Mouse (Mus musculus): ENCODE results near the gene Ppp3ca. TPM values are rescaled to one million over a fixed set of nuclear protein-coding genes. Genes with fewer than 3 reads are reported as not detected.

Gene Ppp3ca
- polyA plus RNA-seq, 1 experiment from 2014 or later, result 145 TPM

DNA sequence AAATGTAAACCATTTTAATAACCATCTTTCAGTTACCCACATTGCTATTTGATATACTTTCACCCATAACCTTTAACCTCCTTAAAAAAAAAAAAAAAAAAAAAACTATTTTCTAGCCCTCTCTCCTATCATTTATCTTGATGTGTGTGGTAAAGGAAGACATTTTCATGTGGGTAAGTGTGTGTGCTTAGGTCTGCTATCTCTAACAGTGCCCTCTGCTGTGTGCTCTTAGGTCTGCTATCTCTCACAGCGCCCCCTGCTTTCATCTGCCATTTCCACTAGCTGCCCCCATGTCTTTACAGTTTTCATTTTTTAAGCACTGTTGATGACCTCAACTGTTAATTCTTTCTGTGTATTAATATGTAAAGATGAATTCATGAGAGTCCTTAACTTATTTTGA is 235.7 kb downstream of the Ppp3ca start:
- ATAC-seq (ENCODE audit: low FRiP score, low TSS enrichment) (no peak), DNase-seq (no peak)
- H3K9me3 ChIP-seq (ENCODE audit: control insufficient read depth, low read length), result no peaks in the 10 kb centered on the region
- WGBS, result 67% methylated on average over 1 of the region's 1 CpGs
- H3K27me3 ChIP-seq (ENCODE audit: control insufficient read depth, insufficient read depth, low read length), result no peaks in the 10 kb centered on the region
- no peak overlapping the region for H3K9ac ChIP-seq (replicated peaks; ENCODE audit: low read length)
- H3K27ac ChIP-seq (replicated peaks; ENCODE audit: low read depth, low read length), result no peak overlapping the region
- H3K4me2 ChIP-seq (ENCODE audit: low read length), result no peak overlapping the region
- H3K4me1 ChIP-seq (ENCODE audit: control insufficient read depth, insufficient read depth, low read length), result peaks cover 4% of the 10 kb centered on the region; the same call in 1 of the 2 replicates
- H3K36me3 ChIP-seq (ENCODE audit: control insufficient read depth, insufficient read depth, low read length), result peaks cover 12% of the 10 kb centered on the region
- no peak overlapping the region for H3K4me3 ChIP-seq (replicated peaks; ENCODE audit: low read depth, low read length)

DNA sequence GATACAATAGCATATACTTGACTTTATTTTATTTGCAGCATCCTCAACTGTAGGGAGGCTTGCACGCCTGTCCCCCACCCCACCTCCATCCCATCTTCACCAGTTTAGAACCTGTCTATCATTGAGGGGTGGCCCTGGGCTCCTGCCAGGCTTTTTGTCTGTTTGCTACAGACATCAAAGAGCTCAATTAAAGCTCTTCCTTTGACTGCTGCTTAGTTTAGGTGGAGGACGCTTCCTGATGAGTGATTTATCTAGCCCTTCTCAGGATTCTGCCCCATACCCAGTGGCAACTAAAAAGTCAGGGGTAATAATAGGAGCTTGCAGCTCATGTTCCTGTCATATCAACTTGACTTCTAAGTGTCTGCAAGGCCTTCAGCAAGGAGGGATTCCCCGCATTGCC is 239.6 kb downstream of the Ppp3ca start:
- H3K4me2 ChIP-seq (ENCODE audit: low read length), result no peak overlapping the region
- no peak overlapping the region for H3K27ac ChIP-seq (replicated peaks; ENCODE audit: low read depth, low read length)
- peaks cover 4% of the 10 kb centered on the region; the same call in 1 of the 2 replicates for H3K4me1 ChIP-seq (ENCODE audit: control insufficient read depth, insufficient read depth, low read length)
- no peaks in the 10 kb centered on the region for H3K9me3 ChIP-seq (ENCODE audit: control insufficient read depth, low read length)
- WGBS, result 23% methylated on average over 3 of the region's 3 CpGs
- H3K27me3 ChIP-seq (ENCODE audit: control insufficient read depth, insufficient read depth, low read length), result no peaks in the 10 kb centered on the region
- ATAC-seq (ENCODE audit: low FRiP score, low TSS enrichment) (peak; percentile 66; the same call in 1 of the 2 replicates), DNase-seq (peak; percentile 37)
- H3K4me3 ChIP-seq (replicated peaks; ENCODE audit: low read depth, low read length), result no peak overlapping the region
- H3K9ac ChIP-seq (replicated peaks; ENCODE audit: low read length), result no peak overlapping the region
- H3K36me3 ChIP-seq (ENCODE audit: control insufficient read depth, insufficient read depth, low read length), result no peaks in the 10 kb centered on the region; the same call in 1 of the 2 replicates

DNA sequence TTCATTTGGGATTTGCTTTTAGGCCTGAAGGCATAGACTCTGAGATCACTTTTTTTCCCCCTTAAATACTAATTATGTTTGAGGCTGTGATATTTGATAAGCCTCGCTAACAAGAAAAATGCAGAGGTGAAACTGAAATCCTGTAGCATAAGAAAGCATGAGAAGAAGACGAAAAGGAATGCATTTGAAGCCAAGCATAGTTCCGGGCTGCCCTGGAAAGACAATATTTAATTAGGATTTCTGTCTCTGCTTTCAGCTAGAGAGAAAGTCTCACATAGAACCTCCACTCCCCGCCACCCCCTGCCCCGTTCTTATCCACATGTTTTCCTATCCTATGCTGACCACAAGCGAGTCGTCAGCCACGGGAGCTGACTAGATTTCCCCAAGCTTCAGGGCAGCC is 241.4 kb downstream of the Ppp3ca start:
- ATAC-seq (ENCODE audit: low FRiP score, low TSS enrichment) (no peak), DNase-seq (no peak)
- H3K27ac ChIP-seq (replicated peaks; ENCODE audit: low read depth, low read length), result 0 out of 2 replicates have a peak overlapping the region, but pooled peaks have one; percentile 9
- WGBS, result 71% methylated on average over 8 of the region's 8 CpGs
- no peaks in the 10 kb centered on the region; the same call in 1 of the 2 replicates for H3K36me3 ChIP-seq (ENCODE audit: control insufficient read depth, insufficient read depth, low read length)
- no peak overlapping the region for H3K9ac ChIP-seq (replicated peaks; ENCODE audit: low read length)
- H3K4me2 ChIP-seq (ENCODE audit: low read length), result no peak overlapping the region
- no peaks in the 10 kb centered on the region for H3K27me3 ChIP-seq (ENCODE audit: control insufficient read depth, insufficient read depth, low read length)
- H3K4me3 ChIP-seq (replicated peaks; ENCODE audit: low read depth, low read length), result no peak overlapping the region
- H3K4me1 ChIP-seq (ENCODE audit: control insufficient read depth, insufficient read depth, low read length), result peaks cover 4% of the 10 kb centered on the region; the same call in 1 of the 2 replicates
- no peaks in the 10 kb centered on the region for H3K9me3 ChIP-seq (ENCODE audit: control insufficient read depth, low read length)

DNA sequence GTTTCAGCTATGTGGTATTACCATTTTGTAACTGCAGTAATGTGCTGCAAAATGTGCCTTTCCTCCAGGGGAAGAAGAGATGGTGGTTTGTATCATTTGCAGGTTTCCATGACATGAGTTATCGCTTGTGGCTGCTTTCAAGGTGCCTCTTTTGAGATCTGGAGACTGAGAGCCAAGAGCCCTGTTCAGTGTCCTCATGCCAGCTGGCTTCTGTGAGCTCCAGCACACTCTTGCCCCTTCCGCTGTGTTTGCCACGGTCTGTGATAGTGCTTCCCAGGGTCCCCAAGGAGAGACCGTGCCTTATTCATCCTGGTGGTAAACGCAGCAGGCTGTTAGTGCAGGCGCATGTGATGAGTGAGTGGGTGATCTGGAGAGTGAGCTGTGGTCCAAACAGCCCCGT is 247.2 kb downstream of the Ppp3ca start:
- H3K9ac ChIP-seq (replicated peaks; ENCODE audit: low read length), result no peak overlapping the region
- no peaks in the 10 kb centered on the region for H3K27me3 ChIP-seq (ENCODE audit: control insufficient read depth, insufficient read depth, low read length)
- H3K4me1 ChIP-seq (ENCODE audit: control insufficient read depth, insufficient read depth, low read length), result no peaks in the 10 kb centered on the region
- ATAC-seq (ENCODE audit: low FRiP score, low TSS enrichment) (no peak), DNase-seq (no peak)
- no peak overlapping the region for H3K4me3 ChIP-seq (replicated peaks; ENCODE audit: low read depth, low read length)
- 82% methylated on average over 7 of the region's 7 CpGs for WGBS
- H3K36me3 ChIP-seq (ENCODE audit: control insufficient read depth, insufficient read depth, low read length), result peaks cover 7% of the 10 kb centered on the region; the same call in 1 of the 2 replicates
- H3K9me3 ChIP-seq (ENCODE audit: control insufficient read depth, low read length), result no peaks in the 10 kb centered on the region
- no peak overlapping the region for H3K27ac ChIP-seq (replicated peaks; ENCODE audit: low read depth, low read length)
- no peak overlapping the region for H3K4me2 ChIP-seq (ENCODE audit: low read length)

DNA sequence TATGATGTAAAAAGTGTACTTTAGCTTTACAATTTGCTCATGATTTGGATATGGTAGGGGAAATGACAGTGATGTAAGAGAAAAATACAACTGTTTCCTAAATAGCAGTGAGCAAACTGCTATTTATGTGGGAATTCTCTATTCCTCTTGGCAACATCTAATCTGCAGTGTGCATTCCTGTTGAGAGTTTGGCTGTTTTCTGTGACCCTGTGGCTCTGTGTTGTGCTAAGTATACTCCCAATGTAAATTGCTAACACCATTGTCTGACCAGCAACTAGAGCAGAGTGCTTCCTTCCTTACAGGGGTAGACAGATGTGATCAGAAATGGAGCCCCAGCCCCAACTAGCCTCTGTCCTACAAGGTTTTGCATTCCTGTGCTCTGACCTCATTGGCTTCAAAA is 263.1 kb downstream of the Ppp3ca start:
- Histone ChIP-seq H3K36me3 (ENCODE audit: control insufficient read depth, insufficient read depth, low read length) (peaks cover 12% of the 10 kb centered on the region; the same call in 1 of the 2 replicates), H3K9ac (replicated peaks; ENCODE audit: low read length) (no peak overlapping the region), H3K4me3 (replicated peaks; ENCODE audit: low read depth, low read length) (no peak overlapping the region), H3K4me1 (ENCODE audit: control insufficient read depth, insufficient read depth, low read length) (no peaks in the 10 kb centered on the region), H3K27ac (replicated peaks; ENCODE audit: low read depth, low read length) (no peak overlapping the region), H3K9me3 (ENCODE audit: control insufficient read depth, low read length) (no peaks in the 10 kb centered on the region), H3K27me3 (ENCODE audit: control insufficient read depth, insufficient read depth, low read length) (no peaks in the 10 kb centered on the region), H3K4me2 (ENCODE audit: low read length) (no peak overlapping the region)
- no peak for DNase-seq
- ATAC-seq (ENCODE audit: low FRiP score, low TSS enrichment), result no peak

DNA sequence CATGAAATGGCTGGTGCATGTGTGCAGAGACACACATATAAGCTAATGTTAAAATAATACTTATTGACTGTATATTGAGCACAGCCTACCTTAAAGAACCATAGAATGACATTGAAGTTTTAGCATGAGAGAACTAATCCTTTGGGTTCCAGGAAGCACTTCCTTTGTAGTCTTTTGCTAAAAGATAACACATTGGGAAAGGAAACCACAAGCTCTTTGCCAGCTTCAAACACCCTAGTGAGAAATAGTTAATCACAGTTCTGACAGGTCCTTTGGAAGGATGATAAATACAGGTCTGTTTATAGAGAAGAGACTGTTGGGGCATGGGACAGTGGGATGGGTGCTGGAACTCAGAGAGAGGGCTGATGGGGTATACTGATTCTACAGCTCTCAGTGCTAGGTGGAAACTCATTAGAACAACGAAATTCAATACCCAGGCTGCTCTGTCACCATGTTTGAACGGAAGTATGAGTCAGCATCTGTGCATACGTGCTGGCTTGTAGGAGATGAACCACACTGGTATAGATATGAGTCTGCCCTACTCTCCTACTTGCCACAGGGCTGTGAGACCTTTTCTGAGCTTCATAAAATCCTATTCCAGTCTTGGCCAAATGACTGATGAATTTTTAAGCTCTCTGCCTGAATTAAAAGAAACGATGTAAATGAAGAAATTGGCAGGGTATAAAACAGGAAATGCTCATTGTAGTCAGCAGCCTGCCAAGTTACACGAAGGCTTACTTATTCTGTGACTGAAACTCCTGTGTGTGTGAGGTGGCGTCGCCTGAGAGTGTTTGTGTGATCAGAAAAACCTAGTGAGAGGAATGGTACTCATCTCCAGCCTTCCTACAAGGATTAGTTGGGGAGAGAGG is 271.0 kb downstream of the Ppp3ca start:
- no peaks in the 10 kb centered on the region for H3K36me3 ChIP-seq (ENCODE audit: control insufficient read depth, insufficient read depth, low read length)
- H3K27me3 ChIP-seq (ENCODE audit: control insufficient read depth, insufficient read depth, low read length), result no peaks in the 10 kb centered on the region
- H3K4me2 ChIP-seq (ENCODE audit: low read length), result no peak overlapping the region
- no peaks in the 10 kb centered on the region for H3K9me3 ChIP-seq (ENCODE audit: control insufficient read depth, low read length)
- H3K4me1 ChIP-seq (ENCODE audit: control insufficient read depth, insufficient read depth, low read length), result no peaks in the 10 kb centered on the region
- DNase-seq (no peak), ATAC-seq (ENCODE audit: low FRiP score, low TSS enrichment) (no peak)
- no peak overlapping the region for H3K9ac ChIP-seq (replicated peaks; ENCODE audit: low read length)
- WGBS, result 87% methylated on average over 7 of the region's 7 CpGs
- H3K4me3 ChIP-seq (replicated peaks; ENCODE audit: low read depth, low read length), result no peak overlapping the region
- no peak overlapping the region for H3K27ac ChIP-seq (replicated peaks; ENCODE audit: low read depth, low read length)

DNA sequence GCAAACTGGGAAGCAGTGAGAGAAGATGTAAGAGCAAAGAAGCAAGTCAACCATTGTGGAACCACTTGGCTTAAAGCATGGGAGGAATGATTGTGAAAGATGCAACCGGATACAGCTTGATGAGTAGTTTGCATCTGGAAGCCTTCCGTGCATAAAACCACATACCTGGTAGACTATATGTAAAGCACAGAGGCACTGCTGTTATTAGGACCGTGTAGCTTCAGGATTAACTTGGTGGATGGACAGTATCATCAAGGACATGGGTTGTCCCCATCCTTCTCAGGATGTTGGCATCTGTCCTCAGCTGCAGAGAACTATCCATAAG is 271.6 kb downstream of the Ppp3ca start:
- no peaks in the 10 kb centered on the region for H3K4me1 ChIP-seq (ENCODE audit: control insufficient read depth, insufficient read depth, low read length)
- H3K4me2 ChIP-seq (ENCODE audit: low read length), result no peak overlapping the region
- no peaks in the 10 kb centered on the region for H3K27me3 ChIP-seq (ENCODE audit: control insufficient read depth, insufficient read depth, low read length)
- DNase-seq, result no peak
- H3K9me3 ChIP-seq (ENCODE audit: control insufficient read depth, low read length), result no peaks in the 10 kb centered on the region
- no peak for ATAC-seq (ENCODE audit: low FRiP score, low TSS enrichment)
- H3K9ac ChIP-seq (replicated peaks; ENCODE audit: low read length), result no peak overlapping the region
- H3K4me3 ChIP-seq (replicated peaks; ENCODE audit: low read depth, low read length), result no peak overlapping the region
- H3K27ac ChIP-seq (replicated peaks; ENCODE audit: low read depth, low read length), result no peak overlapping the region
- H3K36me3 ChIP-seq (ENCODE audit: control insufficient read depth, insufficient read depth, low read length), result no peaks in the 10 kb centered on the region
- WGBS, result 93% methylated on average over 3 of the region's 3 CpGs

DNA sequence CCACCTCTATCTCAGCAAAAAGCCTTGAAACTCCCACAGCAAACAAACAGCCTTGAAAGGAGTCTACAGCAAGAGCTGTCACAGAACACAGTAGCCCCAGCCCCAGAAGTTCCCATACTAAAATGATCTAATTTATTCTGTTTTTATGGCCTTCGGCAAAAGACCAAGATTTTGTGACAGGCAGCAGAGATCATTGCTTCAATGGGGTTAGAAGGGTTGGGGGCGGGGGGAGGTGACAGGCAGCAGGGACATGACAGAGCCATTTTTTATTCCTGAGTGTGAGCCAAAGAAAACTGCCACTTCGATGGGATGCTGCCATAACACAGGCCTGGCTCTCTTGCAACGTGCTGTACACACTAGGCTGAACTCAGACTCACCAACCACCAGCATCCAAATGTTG is 275.6 kb downstream of the Ppp3ca start:
- WGBS, result 81% methylated on average over 4 of the region's 4 CpGs
- H3K36me3 ChIP-seq (ENCODE audit: control insufficient read depth, insufficient read depth, low read length), result no peaks in the 10 kb centered on the region
- no peak overlapping the region for H3K27ac ChIP-seq (replicated peaks; ENCODE audit: low read depth, low read length)
- DNase-seq (no peak), ATAC-seq (ENCODE audit: low FRiP score, low TSS enrichment) (no peak)
- no peak overlapping the region for H3K4me3 ChIP-seq (replicated peaks; ENCODE audit: low read depth, low read length)
- no peak overlapping the region for H3K9ac ChIP-seq (replicated peaks; ENCODE audit: low read length)
- no peak overlapping the region for H3K4me2 ChIP-seq (ENCODE audit: low read length)
- H3K4me1 ChIP-seq (ENCODE audit: control insufficient read depth, insufficient read depth, low read length), result no peaks in the 10 kb centered on the region
- no peaks in the 10 kb centered on the region for H3K27me3 ChIP-seq (ENCODE audit: control insufficient read depth, insufficient read depth, low read length)
- H3K9me3 ChIP-seq (ENCODE audit: control insufficient read depth, low read length), result no peaks in the 10 kb centered on the region

DNA sequence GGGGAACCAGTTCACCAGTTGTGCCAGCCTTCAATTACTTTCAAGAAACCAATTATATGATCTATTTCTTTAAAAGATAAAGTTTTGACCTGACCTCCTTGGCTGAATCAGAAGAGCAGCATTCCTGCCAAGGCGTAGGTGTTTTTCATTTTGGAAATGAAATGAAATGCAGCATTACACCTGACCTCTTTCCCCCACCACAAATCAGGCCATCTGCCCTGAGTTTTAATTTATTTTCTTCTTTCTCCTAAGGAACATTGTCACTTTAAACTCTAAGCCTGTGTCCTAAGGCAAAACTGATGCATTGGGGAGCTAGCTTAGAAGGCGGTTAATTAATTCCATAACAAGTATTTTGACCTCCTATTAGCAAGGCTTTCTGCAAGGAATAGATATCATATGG is 276.7 kb downstream of the Ppp3ca start:
- DNase-seq, result no peak
- H3K9me3 ChIP-seq (ENCODE audit: control insufficient read depth, low read length), result no peaks in the 10 kb centered on the region
- no peaks in the 10 kb centered on the region for H3K36me3 ChIP-seq (ENCODE audit: control insufficient read depth, insufficient read depth, low read length)
- no peak for ATAC-seq (ENCODE audit: low FRiP score, low TSS enrichment)
- H3K27me3 ChIP-seq (ENCODE audit: control insufficient read depth, insufficient read depth, low read length), result no peaks in the 10 kb centered on the region
- H3K9ac ChIP-seq (replicated peaks; ENCODE audit: low read length), result no peak overlapping the region
- WGBS, result 88% methylated on average over 2 of the region's 2 CpGs
- no peak overlapping the region for H3K4me3 ChIP-seq (replicated peaks; ENCODE audit: low read depth, low read length)
- H3K4me2 ChIP-seq (ENCODE audit: low read length), result no peak overlapping the region
- H3K27ac ChIP-seq (replicated peaks; ENCODE audit: low read depth, low read length), result no peak overlapping the region
- no peaks in the 10 kb centered on the region for H3K4me1 ChIP-seq (ENCODE audit: control insufficient read depth, insufficient read depth, low read length)

Data from midbrain, embryonic 14.5 days (tissue).